Mouse (Mus musculus): ENCODE measurements at regions not wholly inside any gene's neighbourhood (a gene's known extent, or its start where the extent isn't known, plus 50 kb on each side); places are given as distances from the start of the nearest gene placed in this dataset.

DNA sequence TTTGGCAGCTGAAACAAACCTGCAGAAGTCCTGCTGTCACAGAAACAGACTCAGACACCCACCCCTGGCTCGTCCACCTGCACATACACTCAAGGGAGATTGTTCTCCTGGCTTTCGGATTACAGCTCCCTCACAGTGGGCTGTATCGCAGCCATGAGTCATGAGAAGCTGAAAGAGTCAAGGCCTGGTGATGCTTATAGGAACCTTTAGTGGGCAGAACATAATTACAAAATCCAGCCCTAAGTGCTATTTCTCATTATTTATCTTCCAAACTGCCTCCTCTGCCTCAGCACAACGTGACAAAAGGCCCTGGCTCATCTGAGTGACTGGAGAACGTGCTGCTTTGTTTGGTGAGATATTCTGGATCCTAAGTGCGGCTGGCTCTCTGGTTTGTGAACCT lies 155.8 kb upstream of the Rnd3 start:
- TF ChIP-seq ZNF384 (IDR thresholded peaks at IDR 0.05; ENCODE audit: low read depth, low read length) (no peak), ZC3H11A (IDR thresholded peaks at IDR 0.05; ENCODE audit: borderline replicate concordance, low read depth, low read length) (no peak), HCFC1 (IDR thresholded peaks at IDR 0.05; ENCODE audit: borderline replicate concordance, insufficient read depth, low read length) (no peak)

Data from ES-E14 (cell line).